Mouse (Mus musculus): ENCODE measurements at regions not wholly inside any gene's neighbourhood (a gene's known extent, or its start where the extent isn't known, plus 50 kb on each side); places are given as distances from the start of the nearest gene placed in this dataset.

- no peak overlapping the region for H3K4me3 ChIP-seq (replicated peaks)
- no peak overlapping the region for H3K9ac ChIP-seq
- no peak overlapping the region for H3K27ac ChIP-seq (replicated peaks)
- no peaks in the 10 kb centered on the region for H3K9me3 ChIP-seq (replicated peaks)
- no peaks in the 10 kb centered on the region for H3K36me3 ChIP-seq (replicated peaks)
- H3K27me3 ChIP-seq = no peaks in the 10 kb centered on the region
- ATAC-seq (ENCODE audit: insufficient read depth) = peak; percentile 40; the same call in 1 of the 2 replicates
- WGBS (ENCODE audit: insufficient replicate concordance) = 52% methylated on average over 8 of the region's 8 CpGs
- no peaks in the 10 kb centered on the region for H3K4me1 ChIP-seq (replicated peaks)
- no peak overlapping the region for H3K4me2 ChIP-seq
Measured at GRCm38 (mm10) chr15:6080714-6081635, 218.6 kb upstream of the Dab2 start.

DNA sequence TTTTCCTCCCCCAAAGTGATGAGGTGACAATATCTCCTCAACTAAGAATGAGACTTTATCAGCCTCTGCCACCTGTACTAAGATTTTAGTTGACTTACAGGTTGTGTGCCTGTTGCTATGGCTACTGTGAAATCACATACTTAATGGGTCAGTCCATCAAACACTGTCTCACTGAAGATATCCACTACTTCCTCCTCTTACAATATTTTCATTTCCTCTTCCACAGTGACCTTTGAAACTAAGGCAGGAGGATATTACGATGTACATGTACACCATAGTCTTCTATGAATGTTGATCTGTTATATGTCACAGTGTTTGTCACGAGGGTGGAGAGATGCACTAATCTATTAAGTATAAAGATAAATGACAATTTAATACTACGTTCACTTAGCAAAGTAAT, 212.4 kb upstream of the Dab2 start:
- Histone ChIP-seq H3K27ac (replicated peaks) (no peak overlapping the region), H3K4me2 (no peak overlapping the region), H3K9ac (no peak overlapping the region), H3K4me3 (replicated peaks) (no peak overlapping the region), H3K4me1 (replicated peaks) (no peaks in the 10 kb centered on the region), H3K36me3 (replicated peaks) (no peaks in the 10 kb centered on the region), H3K27me3 (no peaks in the 10 kb centered on the region), H3K9me3 (replicated peaks) (no peaks in the 10 kb centered on the region)
- WGBS (ENCODE audit: insufficient replicate concordance) = 43% methylated on average over 3 of the region's 3 CpGs
- no peak for ATAC-seq (ENCODE audit: insufficient read depth)

DNA sequence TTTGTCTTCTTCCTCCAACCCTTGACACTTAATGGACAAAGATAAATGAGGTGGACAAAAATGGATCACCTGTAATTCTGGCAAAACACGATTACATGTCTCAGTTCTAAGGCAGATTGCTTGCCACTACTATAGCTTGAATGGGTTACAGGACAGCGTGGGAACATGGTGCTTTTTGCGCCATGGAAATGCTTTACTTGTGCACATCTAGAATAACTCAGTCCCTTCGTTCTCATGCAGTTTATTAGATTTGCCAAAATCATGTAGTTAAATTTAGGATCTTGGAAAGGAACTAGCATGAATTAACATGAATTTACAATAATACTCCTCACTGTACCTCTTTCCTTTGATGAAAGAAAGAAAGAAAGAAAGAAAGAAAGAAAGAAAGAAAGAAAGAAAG, 211.1 kb upstream of the Dab2 start:
- Histone ChIP-seq H3K4me1 (replicated peaks) (no peaks in the 10 kb centered on the region), H3K36me3 (replicated peaks) (no peaks in the 10 kb centered on the region), H3K4me2 (no peak overlapping the region), H3K9ac (no peak overlapping the region), H3K4me3 (replicated peaks) (no peak overlapping the region), H3K27me3 (no peaks in the 10 kb centered on the region), H3K9me3 (replicated peaks) (no peaks in the 10 kb centered on the region), H3K27ac (replicated peaks) (no peak overlapping the region)
- no peak for ATAC-seq (ENCODE audit: insufficient read depth)
- WGBS (ENCODE audit: insufficient replicate concordance) = 57% methylated on average over 4 of the region's 4 CpGs

- Histone ChIP-seq H3K27me3 (no peaks in the 10 kb centered on the region), H3K4me2 (no peak overlapping the region), H3K4me1 (replicated peaks) (no peaks in the 10 kb centered on the region), H3K36me3 (replicated peaks) (no peaks in the 10 kb centered on the region), H3K27ac (replicated peaks) (no peak overlapping the region), H3K9me3 (replicated peaks) (no peaks in the 10 kb centered on the region), H3K4me3 (replicated peaks) (no peak overlapping the region), H3K9ac (no peak overlapping the region)
- ATAC-seq (ENCODE audit: insufficient read depth) = no peak
- 69% methylated on average over 3 of the region's 3 CpGs for WGBS (ENCODE audit: insufficient replicate concordance)
Measured at GRCm38 (mm10) chr15:6129697-6130096, 169.9 kb upstream of the Dab2 start.

- Histone ChIP-seq H3K4me2 (no peak overlapping the region), H3K9ac (no peak overlapping the region), H3K27ac (replicated peaks) (no peak overlapping the region), H3K4me3 (replicated peaks) (no peak overlapping the region), H3K27me3 (no peaks in the 10 kb centered on the region), H3K36me3 (replicated peaks) (no peaks in the 10 kb centered on the region), H3K9me3 (replicated peaks) (no peaks in the 10 kb centered on the region), H3K4me1 (replicated peaks) (no peaks in the 10 kb centered on the region)
- ATAC-seq (ENCODE audit: insufficient read depth) = no peak
Measured at GRCm38 (mm10) chr15:6132216-6132615, 167.4 kb upstream of the Dab2 start.

DNA sequence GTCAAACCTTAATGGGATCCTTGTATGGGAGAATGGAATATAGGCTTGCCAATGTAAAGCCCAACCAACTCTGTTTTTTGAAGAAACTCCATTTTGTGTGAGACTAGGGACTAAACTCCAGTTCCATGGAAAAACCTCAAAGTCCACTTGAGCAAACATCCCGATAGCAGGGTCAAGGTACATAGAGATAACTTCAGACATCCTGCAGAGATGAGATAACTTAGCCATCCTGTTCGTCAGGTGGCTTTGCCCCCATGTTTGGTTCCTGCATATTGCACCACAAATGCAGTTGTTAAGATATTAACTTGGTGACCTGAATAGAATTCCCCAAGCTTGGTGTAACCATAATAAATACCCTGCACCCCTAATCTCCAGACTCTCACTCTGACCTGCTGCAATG, 154.5 kb upstream of the Dab2 start:
- Histone ChIP-seq H3K9ac (no peak overlapping the region), H3K4me2 (no peak overlapping the region), H3K27ac (replicated peaks) (no peak overlapping the region), H3K4me3 (replicated peaks) (no peak overlapping the region), H3K36me3 (replicated peaks) (no peaks in the 10 kb centered on the region), H3K4me1 (replicated peaks) (no peaks in the 10 kb centered on the region), H3K27me3 (no peaks in the 10 kb centered on the region), H3K9me3 (replicated peaks) (no peaks in the 10 kb centered on the region)
- ATAC-seq (ENCODE audit: insufficient read depth) = no peak
- 27% methylated on average over 2 of the region's 2 CpGs for WGBS (ENCODE audit: insufficient replicate concordance)

DNA sequence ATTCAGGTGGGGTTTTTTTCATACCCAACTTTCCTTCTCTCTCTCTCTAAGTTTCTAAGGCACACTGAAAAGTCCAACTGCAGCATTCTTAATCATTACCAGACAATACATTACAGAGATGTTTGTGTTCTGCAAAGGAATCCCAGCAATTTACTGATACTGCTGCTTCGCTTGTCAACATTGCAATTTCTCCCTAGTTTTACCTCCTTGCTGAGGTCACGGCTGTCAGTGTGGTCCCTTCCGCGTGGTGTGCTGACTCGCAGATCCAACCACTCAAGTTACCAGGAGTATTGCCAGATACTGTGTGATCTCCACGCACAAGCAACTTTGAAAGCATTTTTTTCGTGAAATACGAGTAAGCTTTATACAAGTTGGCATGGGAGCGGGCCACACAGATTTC, 144.9 kb upstream of the Dab2 start:
- Histone ChIP-seq H3K27me3 (no peaks in the 10 kb centered on the region), H3K9ac (no peak overlapping the region), H3K36me3 (replicated peaks) (no peaks in the 10 kb centered on the region), H3K27ac (replicated peaks) (no peak overlapping the region), H3K9me3 (replicated peaks) (no peaks in the 10 kb centered on the region), H3K4me3 (replicated peaks) (no peak overlapping the region), H3K4me2 (no peak overlapping the region), H3K4me1 (replicated peaks) (no peaks in the 10 kb centered on the region)
- no peak for ATAC-seq (ENCODE audit: insufficient read depth)
- 64% methylated on average over 9 of the region's 9 CpGs for WGBS (ENCODE audit: insufficient replicate concordance)

- no peaks in the 10 kb centered on the region for H3K27me3 ChIP-seq
- no peak overlapping the region for H3K27ac ChIP-seq (replicated peaks)
- H3K9ac ChIP-seq = no peak overlapping the region
- H3K9me3 ChIP-seq (replicated peaks) = no peaks in the 10 kb centered on the region
- no peaks in the 10 kb centered on the region for H3K4me1 ChIP-seq (replicated peaks)
- no peak overlapping the region for H3K4me3 ChIP-seq (replicated peaks)
- H3K4me2 ChIP-seq = no peak overlapping the region
- H3K36me3 ChIP-seq (replicated peaks) = no peaks in the 10 kb centered on the region
- no peak for ATAC-seq (ENCODE audit: insufficient read depth)
- WGBS (ENCODE audit: insufficient replicate concordance) = 51% methylated on average over 1 of the region's 1 CpGs
Measured at GRCm38 (mm10) chr15:6180261-6180660, 119.3 kb upstream of the Dab2 start.

GRCm38 (mm10) chr15:6183627-6184026, 116.0 kb upstream of the Dab2 start:
- no peak overlapping the region for H3K27ac ChIP-seq (replicated peaks)
- H3K27me3 ChIP-seq = no peaks in the 10 kb centered on the region
- 59% methylated on average over 3 of the region's 3 CpGs for WGBS (ENCODE audit: insufficient replicate concordance)
- H3K9ac ChIP-seq = no peak overlapping the region
- no peak overlapping the region for H3K4me3 ChIP-seq (replicated peaks)
- H3K36me3 ChIP-seq (replicated peaks) = no peaks in the 10 kb centered on the region
- no peak for ATAC-seq (ENCODE audit: insufficient read depth)
- H3K4me2 ChIP-seq = no peak overlapping the region
- no peaks in the 10 kb centered on the region for H3K4me1 ChIP-seq (replicated peaks)
- H3K9me3 ChIP-seq (replicated peaks) = no peaks in the 10 kb centered on the region

- Histone ChIP-seq H3K4me3 (replicated peaks) (no peak overlapping the region), H3K27me3 (no peaks in the 10 kb centered on the region), H3K36me3 (replicated peaks) (no peaks in the 10 kb centered on the region), H3K27ac (replicated peaks) (no peak overlapping the region), H3K4me1 (replicated peaks) (no peaks in the 10 kb centered on the region), H3K9ac (no peak overlapping the region), H3K9me3 (replicated peaks) (no peaks in the 10 kb centered on the region), H3K4me2 (no peak overlapping the region)
- no peak for ATAC-seq (ENCODE audit: insufficient read depth)
Measured at GRCm38 (mm10) chr15:6191845-6192244, 107.7 kb upstream of the Dab2 start.

- no peak for ATAC-seq (ENCODE audit: insufficient read depth)
- H3K4me3 ChIP-seq (replicated peaks) = no peak overlapping the region
- H3K36me3 ChIP-seq (replicated peaks) = no peaks in the 10 kb centered on the region
Measured at GRCm38 (mm10) chr15:6207239-6207638, 92.3 kb upstream of the Dab2 start.

GRCm38 (mm10) chr15:6209301-6209700, 90.3 kb upstream of the Dab2 start:
- H3K27me3 ChIP-seq = no peaks in the 10 kb centered on the region
- H3K4me3 ChIP-seq (replicated peaks) = no peak overlapping the region
- H3K4me1 ChIP-seq (replicated peaks) = no peaks in the 10 kb centered on the region
- ATAC-seq (ENCODE audit: insufficient read depth) = no peak
- 8% methylated on average over 2 of the region's 2 CpGs for WGBS (ENCODE audit: insufficient replicate concordance)
- no peak overlapping the region for H3K4me2 ChIP-seq
- no peak overlapping the region for H3K9ac ChIP-seq
- H3K27ac ChIP-seq (replicated peaks) = no peak overlapping the region
- no peaks in the 10 kb centered on the region for H3K9me3 ChIP-seq (replicated peaks)
- no peaks in the 10 kb centered on the region for H3K36me3 ChIP-seq (replicated peaks)

More at GRCm38 (mm10) chr15:6207239-6207638, 92.3 kb upstream of the Dab2 start:
- H3K9ac ChIP-seq = no peak overlapping the region
- no peaks in the 10 kb centered on the region for H3K4me1 ChIP-seq (replicated peaks)
- no peak overlapping the region for H3K27ac ChIP-seq (replicated peaks)
- no peak overlapping the region for H3K4me2 ChIP-seq
- H3K27me3 ChIP-seq = no peaks in the 10 kb centered on the region
- WGBS (ENCODE audit: insufficient replicate concordance) = 61% methylated on average over 2 of the region's 2 CpGs
- no peaks in the 10 kb centered on the region for H3K9me3 ChIP-seq (replicated peaks)

All from liver, embryonic 15.5 days (tissue).